Mouse (Mus musculus) G1E (cell line): ENCODE data around the gene Tmem9.

Experiments
- CTCF ChIP-seq: IDR thresholded peaks from 2 replicates; pipeline ENCODE4 v1.5.1; 2012; ENCODE audit warnings: low read depth, low read length, inconsistent platforms, mixed read lengths
- GATA1 ChIP-seq: IDR thresholded peaks from 2 replicates; pipeline ENCODE4 v1.6.1; 2012; ENCODE audit warnings: borderline replicate concordance, low read length, inconsistent platforms, mixed read lengths
- GATA2 ChIP-seq: IDR thresholded peaks from 2 replicates; pipeline ENCODE4 v1.6.1; 2012; ENCODE audit warnings: low read depth, low read length, inconsistent platforms, borderline replicate concordance
- POLR2AphosphoS5 ChIP-seq: IDR thresholded peaks from 2 replicates; pipeline ENCODE4 v1.6.1; 2012; ENCODE audit warnings: low read depth, low read length, inconsistent platforms; ENCODE audit not compliant: insufficient replicate concordance
- TAL1 ChIP-seq: conservative IDR thresholded peaks from 2 replicates; pipeline ENCODE4 v1.6.1; 2012; ENCODE audit warnings: low read depth, low read length, inconsistent platforms, mixed read lengths

GRCm38 (mm10) chr1:135984105-135984504 lies 23.8 kb upstream of the Tmem9 start:
- TF ChIP-seq CTCF (no peak), GATA1 (no peak), POLR2AphosphoS5 (no peak), TAL1 (no peak), GATA2 (no peak)
